Mouse (Mus musculus) myocyte (in vitro differentiated cells): ENCODE results near the gene Jade1.

ENCODE experiments used
- MAX ChIP-seq: IDR thresholded peaks from one replicate; pipeline ENCODE4 v1.6.1; 2011; ENCODE audit warnings: low read depth, mild to moderate bottlenecking, control low read depth
- POLR2A ChIP-seq: IDR thresholded peaks from one replicate; pipeline ENCODE4 v1.6.1; 2011; ENCODE audit warnings: low read depth, mild to moderate bottlenecking, control low read depth, moderate library complexity; ENCODE audit not compliant: insufficient read length
- POLR2AphosphoS2 ChIP-seq: IDR thresholded peaks from one replicate; pipeline ENCODE4 v1.6.1; 2011; ENCODE audit warnings: low read depth, control low read depth; ENCODE audit not compliant: insufficient read length
- SRF ChIP-seq: IDR thresholded peaks from one replicate; pipeline ENCODE4 v1.6.1; 2011; ENCODE audit warnings: low read depth; ENCODE audit not compliant: control insufficient read depth, insufficient read length
- TCF12 ChIP-seq: IDR thresholded peaks from one replicate; pipeline ENCODE4 v1.6.1; 2011; ENCODE audit warnings: mild to moderate bottlenecking, control low read depth; ENCODE audit not compliant: poor library complexity, insufficient read depth, severe bottlenecking
- USF1 ChIP-seq: IDR thresholded peaks from one replicate; pipeline ENCODE4 v1.6.1; 2011; ENCODE audit warnings: low read depth, mild to moderate bottlenecking, control low read depth, moderate library complexity

- TF ChIP-seq MAX (no peak), POLR2A (no peak), SRF (no peak), POLR2AphosphoS2 (no peak), USF1 (no peak), TCF12 (no peak)
These were observed 11.1 kb upstream of the Jade1 start for GRCm38 (mm10) chr3:41544451-41544850.
